Mouse (Mus musculus) myocyte (in vitro differentiated cells): ENCODE measurements around the gene Dock1. TPM values are rescaled to one million over a fixed set of nuclear protein-coding genes. Genes with fewer than 3 reads are reported as not detected.

ENCODE experiments used
- H3K27me3 ChIP-seq: one replicate; pipeline ENCODE4 v1.6.1; 2011; ENCODE audit not compliant: control insufficient read depth, insufficient read depth, insufficient read length
- H3K36me3 ChIP-seq: one replicate; pipeline ENCODE4 v1.6.1; 2011; ENCODE audit not compliant: control insufficient read depth, insufficient read depth
- H3K4me2 ChIP-seq: one replicate; pipeline ENCODE4 v1.6.1; 2011; ENCODE audit warnings: low read depth, control low read depth
- H3K4me3 ChIP-seq: one replicate; pipeline ENCODE4 v1.5.1; 2011; ENCODE audit warnings: mild to moderate bottlenecking, control low read depth, moderate library complexity
- H3K79me2 ChIP-seq: one replicate; pipeline ENCODE4 v1.6.1; 2011; ENCODE audit not compliant: control insufficient read depth, insufficient read depth
- H3ac ChIP-seq: one replicate; pipeline ENCODE4 v1.6.1; 2011; ENCODE audit not compliant: control insufficient read depth, insufficient read length
- CEBPB ChIP-seq: IDR thresholded peaks from 2 replicates; pipeline ENCODE4 v1.6.1; 2011; ENCODE audit warnings: mild to moderate bottlenecking, moderate library complexity; ENCODE audit not compliant: poor library complexity, insufficient read depth, severe bottlenecking
- E2F4 ChIP-seq: IDR thresholded peaks from one replicate; pipeline ENCODE4 v1.6.1; 2011; ENCODE audit warnings: mild to moderate bottlenecking, control low read depth, moderate library complexity; ENCODE audit not compliant: insufficient read depth
- MAX ChIP-seq: IDR thresholded peaks from one replicate; pipeline ENCODE4 v1.6.1; 2011; ENCODE audit warnings: low read depth, mild to moderate bottlenecking, control low read depth
- MYOD1 ChIP-seq, 3 experiments: IDR thresholded peaks; one replicate each; pipeline ENCODE4 v1.6.1; 2011; ENCODE audit warnings: control low read depth in 2 of 3, low read depth in 2 of 3, mild to moderate bottlenecking in 2 of 3, moderate library complexity in 1 of 3; ENCODE audit not compliant: insufficient read length in 2 of 3, control insufficient read depth in 1 of 3
- MYOG ChIP-seq, 3 experiments: IDR thresholded peaks; one replicate each; pipeline ENCODE4 v1.6.1; 2011; ENCODE audit warnings: control low read depth in 2 of 3, low read depth in 2 of 3, mild to moderate bottlenecking in 2 of 3; ENCODE audit not compliant: insufficient read length in 2 of 3, control insufficient read depth in 1 of 3, insufficient read depth in 1 of 3
- POLR2A ChIP-seq: IDR thresholded peaks from one replicate; pipeline ENCODE4 v1.6.1; 2011; ENCODE audit warnings: low read depth, mild to moderate bottlenecking, control low read depth, moderate library complexity; ENCODE audit not compliant: insufficient read length
- POLR2AphosphoS2 ChIP-seq: IDR thresholded peaks from one replicate; pipeline ENCODE4 v1.6.1; 2011; ENCODE audit warnings: low read depth, control low read depth; ENCODE audit not compliant: insufficient read length
- REST ChIP-seq: IDR thresholded peaks from one replicate; pipeline ENCODE4 v1.6.1; 2011; ENCODE audit warnings: mild to moderate bottlenecking, control low read depth, moderate library complexity; ENCODE audit not compliant: insufficient read depth, insufficient read length
- SRF ChIP-seq: IDR thresholded peaks from one replicate; pipeline ENCODE4 v1.6.1; 2011; ENCODE audit warnings: low read depth; ENCODE audit not compliant: control insufficient read depth, insufficient read length
- TCF12 ChIP-seq: IDR thresholded peaks from one replicate; pipeline ENCODE4 v1.6.1; 2011; ENCODE audit warnings: mild to moderate bottlenecking, control low read depth; ENCODE audit not compliant: poor library complexity, insufficient read depth, severe bottlenecking
- TCF3 ChIP-seq: IDR thresholded peaks from one replicate; pipeline ENCODE4 v1.6.1; 2011; ENCODE audit warnings: low read depth, control low read depth; ENCODE audit not compliant: insufficient read length
- USF1 ChIP-seq: IDR thresholded peaks from one replicate; pipeline ENCODE4 v1.6.1; 2011; ENCODE audit warnings: low read depth, mild to moderate bottlenecking, control low read depth, moderate library complexity
- polyA plus RNA-seq: library from polyadenylated mRNA; unstranded; fragments of >200 nt; fragmentation: generic; extraction: Trizol; gene quantifications from one replicate; pipeline ENCODE4 v1.2.1, GENCODE M21; 2012; ENCODE audit warnings: missing spikeins

The Dock1 gene
- 6.2 TPM for polyA plus RNA-seq

- H3ac ChIP-seq, result peak within 1 kb of the TSS; percentile 88
Measured at GRCm38 (mm10) chr7:134670312-134671002, at the start of gene Dock1. Dock1 (plus strand) TSS chr7:134670654.

DNA sequence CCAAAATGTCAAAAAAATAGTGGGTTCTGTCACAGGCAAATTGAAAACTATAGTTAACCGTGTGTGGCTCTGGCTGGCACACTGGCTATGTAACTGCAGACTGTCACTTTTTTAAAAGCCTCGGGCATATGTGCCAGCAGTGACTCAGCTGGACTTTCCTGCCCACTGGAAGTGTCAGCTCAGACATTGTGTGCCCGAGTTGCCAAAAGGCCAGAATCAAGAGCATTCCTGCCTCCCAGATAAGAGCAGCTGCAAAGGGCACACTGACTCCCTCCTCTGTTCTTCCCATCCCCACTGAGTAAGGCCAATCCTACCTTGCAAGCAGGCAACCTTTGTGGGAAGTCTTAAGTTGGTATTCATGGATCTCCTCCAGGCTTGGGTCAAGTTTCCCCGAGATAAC, 42.5 kb upstream of the Dock1 start:
- Histone ChIP-seq H3K4me2 (no peak overlapping the region), H3K36me3 (no peaks in the 10 kb centered on the region), H3K79me2 (no peaks in the 10 kb centered on the region), H3K27me3 (no peaks in the 10 kb centered on the region), H3ac (no peak overlapping the region), H3K4me3 (no peak overlapping the region)
- TF ChIP-seq TCF12 (no peak), E2F4 (no peak), POLR2A (no peak), MYOG (IDR thresholded peaks at IDR 0.05; ENCODE audit: control insufficient read depth in 1 of 3, insufficient read depth in 1 of 3, insufficient read length in 2 of 3, low read depth in 2 of 3) (peak in 1 of 3 experiments; percentile 32), MAX (no peak), POLR2AphosphoS2 (no peak), USF1 (no peak), SRF (no peak), MYOD1 (IDR thresholded peaks at IDR 0.05; ENCODE audit: control insufficient read depth in 1 of 3, insufficient read length in 2 of 3, low read depth in 2 of 3) (peak in 2 of 3 experiments; percentile 30 to 53), REST (no peak)

More at GRCm38 (mm10) chr7:134670312-134671002, at the start of gene Dock1:
- peak within 1 kb of the TSS; percentile 46 for H3K4me3 ChIP-seq
- TF ChIP-seq MYOG (IDR thresholded peaks at IDR 0.05; ENCODE audit: control insufficient read depth in 1 of 3, insufficient read depth in 1 of 3, insufficient read length in 2 of 3, low read depth in 2 of 3), result peak in 1 of 3 experiments; percentile 26
- TF ChIP-seq POLR2AphosphoS2, result peak; percentile 64
- no peak for TF ChIP-seq REST
- TF ChIP-seq MAX, result no peak
- peak; percentile 84 for TF ChIP-seq POLR2A
- H3K27me3 ChIP-seq, result no peaks in the 10 kb centered on the region
- no peaks in the 10 kb centered on the region for H3K36me3 ChIP-seq
- peaks cover 43% of the 10 kb centered on the region for H3K79me2 ChIP-seq
- H3K4me2 ChIP-seq, result peak within 1 kb of the TSS; percentile 90

- peak overlapping the region; percentile 28 for H3K4me2 ChIP-seq
- no peaks in the 10 kb centered on the region for H3K79me2 ChIP-seq
- no peaks in the 10 kb centered on the region for H3K36me3 ChIP-seq
- H3K4me3 ChIP-seq, result no peak overlapping the region
- no peak overlapping the region for H3ac ChIP-seq
- H3K27me3 ChIP-seq, result no peaks in the 10 kb centered on the region
- TF ChIP-seq CEBPB (no peak), POLR2AphosphoS2 (no peak), USF1 (no peak), MAX (no peak), MYOD1 (IDR thresholded peaks at IDR 0.05; ENCODE audit: control insufficient read depth in 1 of 3, insufficient read length in 2 of 3, low read depth in 2 of 3) (no peak), MYOG (IDR thresholded peaks at IDR 0.05; ENCODE audit: control insufficient read depth in 1 of 3, insufficient read depth in 1 of 3, insufficient read length in 2 of 3, low read depth in 2 of 3) (no peak), SRF (no peak), TCF12 (no peak), POLR2A (no peak), E2F4 (no peak), TCF3 (no peak), REST (no peak)
Measured at GRCm38 (mm10) chr7:134650246-134650830, 20.1 kb upstream of the Dock1 start.

- TF ChIP-seq POLR2AphosphoS2, result no peak
- no peak for TF ChIP-seq MYOG (IDR thresholded peaks at IDR 0.05; ENCODE audit: control insufficient read depth in 1 of 3, insufficient read depth in 1 of 3, insufficient read length in 2 of 3, low read depth in 2 of 3)
- TF ChIP-seq REST, result no peak
- no peak for TF ChIP-seq SRF
- no peak for TF ChIP-seq MAX
- TF ChIP-seq CEBPB, result no peak
- TF ChIP-seq POLR2A, result no peak
- no peak for TF ChIP-seq MYOD1 (IDR thresholded peaks at IDR 0.05; ENCODE audit: control insufficient read depth in 1 of 3, insufficient read length in 2 of 3, low read depth in 2 of 3)
- TF ChIP-seq USF1, result no peak
- TF ChIP-seq E2F4, result no peak
- TF ChIP-seq TCF12, result no peak
- no peak for TF ChIP-seq TCF3
- no peaks in the 10 kb centered on the region for H3K27me3 ChIP-seq
- H3K4me3 ChIP-seq, result no peak overlapping the region
- no peak overlapping the region for H3ac ChIP-seq
- H3K36me3 ChIP-seq, result no peaks in the 10 kb centered on the region
- no peaks in the 10 kb centered on the region for H3K79me2 ChIP-seq
- H3K4me2 ChIP-seq, result peak overlapping the region; percentile 14
Measured at GRCm38 (mm10) chr7:134651071-134651470, 19.4 kb upstream of the Dock1 start.

- Histone ChIP-seq H3K79me2 (no peaks in the 10 kb centered on the region), H3K4me2 (no peak overlapping the region), H3K4me3 (no peak overlapping the region), H3K27me3 (no peaks in the 10 kb centered on the region), H3ac (no peak overlapping the region), H3K36me3 (no peaks in the 10 kb centered on the region)
- TF ChIP-seq USF1 (no peak), POLR2AphosphoS2 (no peak), MYOD1 (IDR thresholded peaks at IDR 0.05; ENCODE audit: control insufficient read depth in 1 of 3, insufficient read length in 2 of 3, low read depth in 2 of 3) (no peak), TCF3 (no peak), MYOG (IDR thresholded peaks at IDR 0.05; ENCODE audit: control insufficient read depth in 1 of 3, insufficient read depth in 1 of 3, insufficient read length in 2 of 3, low read depth in 2 of 3) (no peak), MAX (no peak), REST (no peak), SRF (no peak)
Measured at GRCm38 (mm10) chr7:134663241-134663640, 7.2 kb upstream of the Dock1 start.
